Mouse (Mus musculus): Measurements from ENCODE around the gene Gxylt2. TPM values are rescaled to one million over a fixed set of nuclear protein-coding genes. Genes with fewer than 3 reads are reported as not detected.

Gxylt2 gene
- not detected for total RNA-seq (2023)

DNA sequence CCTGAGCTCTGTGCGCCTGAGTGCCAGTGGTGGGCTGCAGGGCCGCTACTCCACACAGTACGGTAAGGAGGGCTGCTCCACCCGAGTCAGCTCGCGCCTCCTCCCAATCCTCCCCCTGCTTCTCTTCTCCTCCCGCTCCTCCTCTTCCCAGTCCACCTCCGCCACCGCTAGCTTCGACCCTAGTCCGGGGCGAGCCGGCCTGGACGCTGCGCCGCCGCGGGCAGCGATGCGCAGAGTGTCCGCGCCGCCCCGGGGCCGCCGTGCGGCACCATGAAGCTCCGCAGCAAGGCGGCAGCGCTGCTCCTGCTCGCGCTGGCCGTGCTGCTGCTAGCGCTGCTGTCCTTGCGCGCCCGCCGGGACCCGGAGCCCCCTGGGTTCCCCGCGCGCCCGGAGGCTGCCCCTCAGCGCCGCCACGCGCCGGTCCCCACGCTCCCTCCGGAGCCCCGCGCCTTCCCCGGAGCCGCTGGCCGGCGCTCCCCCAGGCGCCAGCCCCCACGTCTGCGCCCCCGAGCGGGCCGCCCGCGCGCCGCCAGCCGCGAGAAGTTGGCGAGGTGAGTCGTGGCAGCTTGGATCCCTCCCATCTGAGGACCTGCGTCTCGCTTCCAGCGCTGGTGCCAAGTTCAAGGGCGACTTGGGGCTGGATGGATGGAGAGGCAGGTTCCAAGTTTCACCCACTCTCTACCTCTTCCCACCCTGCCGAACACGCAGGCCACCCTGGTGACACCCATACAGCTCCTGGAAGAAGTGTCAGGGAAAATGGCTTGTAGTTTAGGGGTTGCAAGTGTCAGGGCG is at the start of gene Gxylt2:
Gene Gxylt2 (plus strand): TSS at position 161 of the 792 bp plus-strand sequence.

DNA sequence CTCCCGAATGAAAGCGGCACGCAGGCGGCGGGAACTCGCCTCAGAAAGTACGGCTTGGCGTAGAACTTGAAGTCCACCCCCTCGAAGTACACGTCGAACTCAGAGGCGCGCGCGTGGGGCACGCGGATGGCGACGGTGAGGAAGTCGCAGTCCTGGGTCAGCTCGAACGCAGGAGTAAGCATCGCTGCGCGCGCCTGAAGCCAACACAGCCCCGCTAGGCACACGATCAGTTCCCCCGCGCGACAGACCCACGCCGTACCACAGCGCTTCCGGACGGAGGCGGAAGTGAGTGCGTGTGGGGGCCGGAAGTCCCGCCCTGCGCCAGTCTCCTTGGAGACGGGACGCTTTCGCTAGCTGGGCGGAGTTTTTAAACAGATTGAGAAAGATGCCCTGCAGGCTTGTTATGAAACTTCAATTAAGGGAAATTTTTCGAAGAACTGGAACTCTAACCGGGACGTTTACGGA is 33.6 kb upstream of the Gxylt2 start, which contains the start of gene Shq1:
Gene Shq1 (minus strand): TSS at position 278 of the 465 bp plus-strand sequence.

DNA sequence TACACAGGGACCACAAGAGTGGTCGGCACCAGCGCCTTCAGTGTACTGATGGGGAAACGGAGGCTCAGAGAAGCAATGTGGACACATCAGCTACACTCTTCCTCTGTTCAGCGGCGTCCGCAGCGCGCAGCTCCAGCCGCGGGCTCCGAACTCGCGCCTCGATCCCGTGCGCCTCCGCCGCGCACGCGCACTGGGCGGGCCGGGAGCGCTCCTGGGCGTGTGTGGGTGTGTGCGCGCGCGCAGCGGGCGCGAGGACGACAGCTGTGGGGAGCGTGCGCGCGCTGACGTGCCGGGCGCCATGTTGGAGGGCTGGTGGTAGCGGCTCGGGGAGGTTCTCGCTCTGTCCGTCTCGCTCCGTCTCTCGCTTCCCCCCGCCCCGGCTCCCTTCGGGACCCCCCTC is 128.8 kb downstream of the Gxylt2 start, which contains the start of gene Ppp4r2:
Gene Ppp4r2 (plus strand): TSS at position 268 of the 400 bp plus-strand sequence.

Other genes starting within 250 kb of the Gxylt2 start
- 10.8 TPM for gene Shq1, start 33.6 kb upstream of the Gxylt2 start, total RNA-seq (2023)
- 95.7 TPM for gene Ppp4r2, start 128.9 kb downstream of the Gxylt2 start, total RNA-seq (2023)

Measured in CD8-positive naive resting alpha-beta T cell, adult 57 days (primary cell).